Mouse (Mus musculus) neural tube, embryonic 13.5 days (tissue): ENCODE data around the gene Tecpr2. TPM values are rescaled to one million over a fixed set of nuclear protein-coding genes. Genes with fewer than 3 reads are reported as not detected.

Experiments
- ATAC-seq: fragments of 200-750 bp; cut with Nextera tagmentation; 2 replicates; pipeline ENCODE4 v1.8.0; 2017; ENCODE audit warnings: low read depth, mild to moderate bottlenecking, moderate TSS enrichment, moderate library complexity
- H3K27ac ChIP-seq: fragments of 300-500 bp; sonication (generic); replicated peaks from 2 replicates; pipeline ENCODE4 v1.5.1; 2015; ENCODE audit warnings: moderate library complexity, mild to moderate bottlenecking, inconsistent platforms
- H3K27me3 ChIP-seq: fragments of 300-500 bp; sonication (generic); 2 replicates; pipeline ENCODE4 v1.6.1; 2015; ENCODE audit warnings: mild to moderate bottlenecking, inconsistent platforms
- H3K36me3 ChIP-seq: fragments of 300-500 bp; sonication (generic); 2 replicates; pipeline ENCODE4 v1.6.1; 2015; ENCODE audit warnings: mild to moderate bottlenecking, inconsistent platforms
- H3K4me1 ChIP-seq: fragments of 300-500 bp; sonication (generic); replicated peaks from 2 replicates; pipeline ENCODE4 v1.6.1; 2015; ENCODE audit warnings: inconsistent platforms
- H3K4me2 ChIP-seq: fragments of 300-500 bp; sonication (generic); 2 replicates; pipeline ENCODE4 v1.6.1; 2015; ENCODE audit warnings: inconsistent platforms, mild to moderate bottlenecking, moderate library complexity
- H3K4me3 ChIP-seq: fragments of 300-500 bp; sonication (generic); 2 replicates; pipeline ENCODE4 v1.5.1; 2015; ENCODE audit warnings: mild to moderate bottlenecking, inconsistent platforms
- H3K9ac ChIP-seq: fragments of 300-500 bp; sonication (generic); 2 replicates; pipeline ENCODE4 v1.6.1; 2015; ENCODE audit warnings: moderate library complexity, mild to moderate bottlenecking, inconsistent platforms
- H3K9me3 ChIP-seq: fragments of 300-500 bp; sonication (generic); 2 replicates; pipeline ENCODE4 v1.6.1; 2016; ENCODE audit warnings: inconsistent platforms
- WGBS: fragments of 180-500 bp; shearing (Covaris S2); methylation state at CpG from one replicate; pipeline ENCODE4 v1.1.7; 2015; 5-methylcytosine and 5-hydroxymethylcytosine counted together
- polyA plus RNA-seq: library from polyadenylated mRNA; unstranded; fragments of >200 nt; fragmentation: Nextera tagmentation; extraction: Ambion mirVana; gene quantifications from 2 replicates; pipeline ENCODE4 v1.2.1, GENCODE M21; 2015

Tecpr2 gene
- polyA plus RNA-seq, 1 experiment from 2014 or later: 6.3 TPM

- Histone ChIP-seq H3K27me3 (no peaks in the 10 kb centered on the region), H3K4me1 (peaks cover 6% of the 10 kb centered on the region; the same call in 1 of the 2 replicates), H3K36me3 (no peaks in the 10 kb centered on the region), H3K27ac (no peak overlapping the region), H3K4me3 (no peak overlapping the region), H3K9ac (no peak overlapping the region), H3K4me2 (no peak overlapping the region), H3K9me3 (no peaks in the 10 kb centered on the region)
- WGBS: 80% methylated on average over 11 of the region's 11 CpGs
- no peak for ATAC-seq
These were observed 97.7 kb downstream of the Tecpr2 start for GRCm38 (mm10) chr12:110986536-110987425.

GRCm38 (mm10) chr12:110989409-110989808 lies 100.3 kb downstream of the Tecpr2 start:
- WGBS: 88% methylated on average over 3 of the region's 3 CpGs
- ATAC-seq: no peak
- no peak overlapping the region for H3K4me3 ChIP-seq
- H3K4me2 ChIP-seq: no peak overlapping the region
- H3K27ac ChIP-seq: no peak overlapping the region
- H3K9ac ChIP-seq: no peak overlapping the region
- no peaks in the 10 kb centered on the region for H3K9me3 ChIP-seq
- no peaks in the 10 kb centered on the region for H3K36me3 ChIP-seq
- peaks cover 11% of the 10 kb centered on the region; the same call in 1 of the 2 replicates for H3K4me1 ChIP-seq
- H3K27me3 ChIP-seq: no peaks in the 10 kb centered on the region

DNA sequence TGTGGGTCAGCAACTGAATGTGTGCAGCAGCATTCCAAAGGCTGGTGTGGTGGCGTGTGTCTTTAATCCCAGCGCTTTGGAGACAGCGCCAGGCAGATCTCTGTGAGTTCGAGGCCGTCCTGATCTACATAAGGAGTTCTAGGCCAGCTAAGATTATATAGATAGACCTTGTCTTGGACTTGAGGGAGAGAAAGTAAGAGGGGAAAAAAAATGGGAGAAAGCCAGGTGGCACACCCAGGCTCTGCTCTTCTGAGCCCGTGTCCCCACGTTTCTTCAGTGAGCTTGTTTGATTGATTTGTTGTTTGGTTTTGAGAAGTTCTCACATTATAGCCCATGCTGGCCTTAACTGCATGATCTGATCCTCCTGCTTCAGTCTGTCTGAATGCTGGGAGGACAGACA lies 101.4 kb downstream of the Tecpr2 start:
- 96% methylated on average over 7 of the region's 7 CpGs for WGBS
- H3K4me1 ChIP-seq: peaks cover 11% of the 10 kb centered on the region; the same call in 1 of the 2 replicates

GRCm38 (mm10) chr12:110991361-110992127 lies 102.5 kb downstream of the Tecpr2 start:
- Histone ChIP-seq H3K4me2 (peak overlapping the region; percentile 61), H3K4me3 (peak overlapping the region; percentile 47), H3K9me3 (no peaks in the 10 kb centered on the region), H3K27ac (peak overlapping the region; percentile 61), H3K4me1 (peaks cover 11% of the 10 kb centered on the region; the same call in 1 of the 2 replicates), H3K27me3 (no peaks in the 10 kb centered on the region), H3K36me3 (no peaks in the 10 kb centered on the region), H3K9ac (peak overlapping the region; percentile 69)
- 2% methylated on average over 23 of the region's 23 CpGs for WGBS
- peak; percentile 92 for ATAC-seq

More for the DNA sequence above, 101.4 kb downstream of the Tecpr2 start:
- no peak for ATAC-seq
- Histone ChIP-seq H3K9me3 (no peaks in the 10 kb centered on the region), H3K4me2 (no peak overlapping the region), H3K27ac (no peak overlapping the region), H3K27me3 (no peaks in the 10 kb centered on the region), H3K36me3 (no peaks in the 10 kb centered on the region), H3K4me3 (no peak overlapping the region), H3K9ac (no peak overlapping the region)

- WGBS: under 1% methylated on average over 24 of the region's 24 CpGs
- H3K4me3 ChIP-seq: peak overlapping the region; percentile 47
- H3K4me1 ChIP-seq: peaks cover 11% of the 10 kb centered on the region; the same call in 1 of the 2 replicates
- H3K27me3 ChIP-seq: no peaks in the 10 kb centered on the region
- peak overlapping the region; percentile 61 for H3K4me2 ChIP-seq
- no peaks in the 10 kb centered on the region for H3K9me3 ChIP-seq
- H3K36me3 ChIP-seq: no peaks in the 10 kb centered on the region
- peak overlapping the region; percentile 69 for H3K9ac ChIP-seq
- ATAC-seq: peak; percentile 91
- H3K27ac ChIP-seq: peak overlapping the region; percentile 61
These were observed 103.1 kb downstream of the Tecpr2 start for GRCm38 (mm10) chr12:110992128-110992553.

DNA sequence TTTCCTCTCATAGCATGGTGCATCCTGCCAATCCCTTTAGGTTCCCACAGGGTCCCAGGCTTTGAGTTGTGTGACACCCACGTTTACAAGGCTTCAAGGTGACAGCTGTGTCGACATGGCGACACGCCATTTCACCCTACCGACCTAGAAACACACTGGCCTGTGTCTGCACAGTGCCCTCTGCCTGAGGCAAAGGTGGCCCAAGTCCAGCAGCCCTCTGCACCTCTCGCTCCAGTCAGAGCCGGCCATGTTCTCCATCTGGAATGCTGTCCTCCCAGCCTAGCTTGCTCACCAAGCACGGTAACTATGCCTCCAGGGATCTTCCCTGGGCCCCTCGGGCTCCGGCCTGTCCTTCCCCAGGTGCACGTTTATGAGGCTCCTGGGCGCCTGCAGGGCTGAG lies 103.7 kb downstream of the Tecpr2 start:
- H3K4me1 ChIP-seq: peaks cover 11% of the 10 kb centered on the region; the same call in 1 of the 2 replicates
- no peaks in the 10 kb centered on the region for H3K36me3 ChIP-seq
- WGBS: 81% methylated on average over 12 of the region's 12 CpGs
- no peaks in the 10 kb centered on the region for H3K27me3 ChIP-seq
- no peak overlapping the region; the same call in 1 of the 2 replicates for H3K9ac ChIP-seq
- H3K9me3 ChIP-seq: peaks cover under 1% of the 10 kb centered on the region; the same call in 1 of the 2 replicates
- no peak overlapping the region for H3K27ac ChIP-seq
- no peak; the same call in 1 of the 2 replicates for ATAC-seq
- peak overlapping the region; percentile 61; the same call in 1 of the 2 replicates for H3K4me2 ChIP-seq
- peak overlapping the region; percentile 47; the same call in 1 of the 2 replicates for H3K4me3 ChIP-seq

- Histone ChIP-seq H3K4me1 (peaks cover 11% of the 10 kb centered on the region; the same call in 1 of the 2 replicates), H3K9ac (no peak overlapping the region), H3K9me3 (peaks cover 5% of the 10 kb centered on the region; the same call in 1 of the 2 replicates), H3K27me3 (no peaks in the 10 kb centered on the region), H3K36me3 (no peaks in the 10 kb centered on the region), H3K4me2 (no peak overlapping the region), H3K4me3 (no peak overlapping the region), H3K27ac (no peak overlapping the region)
- 91% methylated on average over 3 of the region's 3 CpGs for WGBS
- ATAC-seq: no peak
These were observed 104.2 kb downstream of the Tecpr2 start for GRCm38 (mm10) chr12:110993226-110993625.

DNA sequence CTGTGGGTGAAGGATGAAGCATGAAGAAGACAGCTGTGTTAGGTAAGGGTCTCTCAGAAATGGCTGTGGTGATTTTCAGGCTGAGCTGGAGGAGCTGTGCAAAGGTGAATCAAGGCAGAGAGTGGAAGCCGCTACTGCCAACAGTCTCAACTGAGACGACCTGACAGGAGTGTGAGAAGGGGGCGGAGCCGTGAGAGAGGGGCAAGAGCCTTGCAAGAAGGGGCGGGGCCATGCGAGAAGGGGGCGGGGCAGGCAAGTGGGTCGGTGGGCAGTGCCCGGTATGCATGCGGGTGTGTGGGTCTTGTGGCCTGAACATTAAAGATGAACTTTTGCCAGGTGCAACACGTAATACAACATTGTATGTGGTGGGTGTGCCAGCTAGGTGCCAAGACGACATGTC lies 105.6 kb downstream of the Tecpr2 start:
- Histone ChIP-seq H3K9ac (no peak overlapping the region), H3K27me3 (no peaks in the 10 kb centered on the region), H3K4me2 (no peak overlapping the region), H3K9me3 (peaks cover 5% of the 10 kb centered on the region; the same call in 1 of the 2 replicates), H3K27ac (no peak overlapping the region), H3K4me1 (peaks cover 11% of the 10 kb centered on the region; the same call in 1 of the 2 replicates), H3K36me3 (no peaks in the 10 kb centered on the region), H3K4me3 (no peak overlapping the region)
- WGBS: 31% methylated on average over 12 of the region's 12 CpGs
- no peak for ATAC-seq

DNA sequence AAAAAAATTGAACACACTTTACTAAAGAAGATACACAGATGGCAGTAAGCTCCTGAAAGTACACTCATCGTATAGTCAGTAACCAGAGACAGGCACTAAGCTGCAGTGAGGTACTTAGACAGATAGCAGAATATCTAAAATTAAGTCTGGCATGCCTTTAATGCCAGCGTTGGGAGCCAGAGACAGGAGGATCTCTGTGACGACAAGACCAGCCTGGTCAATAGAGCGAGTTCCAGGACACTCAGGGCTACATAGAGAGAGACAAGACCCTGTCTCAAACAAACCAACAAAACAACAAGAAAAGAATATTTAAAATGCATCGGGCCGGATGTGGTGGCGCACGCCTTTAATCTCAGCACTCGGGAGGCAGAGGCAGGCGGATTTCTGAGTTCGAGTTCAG lies 109.0 kb downstream of the Tecpr2 start:
- no peak overlapping the region for H3K9ac ChIP-seq
- peaks cover 5% of the 10 kb centered on the region; the same call in 1 of the 2 replicates for H3K9me3 ChIP-seq
- WGBS: 96% methylated on average over 11 of the region's 11 CpGs
- H3K4me2 ChIP-seq: no peak overlapping the region
- H3K4me3 ChIP-seq: no peak overlapping the region
- H3K27ac ChIP-seq: no peak overlapping the region
- no peaks in the 10 kb centered on the region for H3K4me1 ChIP-seq
- no peaks in the 10 kb centered on the region for H3K36me3 ChIP-seq
- H3K27me3 ChIP-seq: no peaks in the 10 kb centered on the region
- no peak for ATAC-seq

- WGBS: 79% methylated on average over 2 of the region's 2 CpGs
- H3K9me3 ChIP-seq: peaks cover 5% of the 10 kb centered on the region; the same call in 1 of the 2 replicates
These were observed 110.8 kb downstream of the Tecpr2 start for GRCm38 (mm10) chr12:110999820-111000219.

DNA sequence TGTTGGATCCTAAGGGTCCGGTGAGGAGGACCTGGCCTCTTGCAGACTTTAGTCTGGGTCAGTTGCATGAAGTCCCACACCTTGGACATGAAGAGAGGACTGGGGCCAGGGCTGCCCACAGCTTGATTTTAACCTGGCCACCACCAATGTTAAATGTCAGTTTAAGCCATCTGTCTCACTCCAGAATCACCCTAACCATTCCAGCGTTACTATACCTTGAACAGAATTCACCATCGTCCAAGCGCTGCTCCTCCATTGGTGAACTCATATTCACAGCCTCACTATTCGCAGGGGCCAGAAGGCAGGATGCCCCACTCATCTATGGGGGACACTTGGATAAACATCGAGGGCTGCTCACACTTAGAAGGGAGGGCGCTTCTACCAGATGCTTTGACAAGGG lies 111.9 kb downstream of the Tecpr2 start:
- Histone ChIP-seq H3K27ac (no peak overlapping the region), H3K9me3 (peaks cover 5% of the 10 kb centered on the region; the same call in 1 of the 2 replicates), H3K27me3 (no peaks in the 10 kb centered on the region), H3K4me2 (no peak overlapping the region), H3K9ac (no peak overlapping the region), H3K4me1 (0 out of 2 replicates have a peak, but pooled peaks cover 2% of the 10 kb centered on the region), H3K36me3 (no peaks in the 10 kb centered on the region), H3K4me3 (no peak overlapping the region)
- no peak for ATAC-seq
- WGBS: 91% methylated on average over 7 of the region's 7 CpGs

More at GRCm38 (mm10) chr12:110999820-111000219, 110.8 kb downstream of the Tecpr2 start:
- Histone ChIP-seq H3K9ac (no peak overlapping the region), H3K27ac (no peak overlapping the region), H3K36me3 (no peaks in the 10 kb centered on the region), H3K4me1 (no peaks in the 10 kb centered on the region), H3K27me3 (no peaks in the 10 kb centered on the region), H3K4me2 (no peak overlapping the region), H3K4me3 (no peak overlapping the region)
- no peak for ATAC-seq
